Mouse (Mus musculus) CH12F3 (cell line): ENCODE results near the gene Ubtd1.

Experiments
- in situ Hi-C: fragments of 300-500 bp; cut with MboI; formaldehyde crosslinking; loops from 2 replicates; pipeline ENCODE4 v1.14.3; 2020; ENCODE audit warnings: low sequenced_read_pairs

Gene Ubtd1

DNA sequence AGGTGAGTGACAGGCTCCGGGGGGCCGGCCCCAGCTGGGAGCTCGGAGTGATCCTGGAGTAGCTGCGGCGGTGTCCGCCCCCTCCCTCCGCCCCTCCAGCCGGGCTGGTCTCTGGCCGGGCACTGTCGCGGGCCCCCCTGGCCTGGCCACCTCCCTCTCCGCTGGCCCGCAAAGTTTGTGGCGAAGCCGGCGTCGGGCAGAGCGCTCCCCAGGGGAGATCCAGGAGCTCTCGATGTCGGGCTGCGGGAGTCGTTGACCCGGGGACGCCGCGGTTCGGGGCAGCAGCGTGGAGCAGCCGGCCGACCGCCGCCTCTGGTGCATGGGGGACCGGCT, at the start of gene Ubtd1:
Gene Ubtd1 (plus strand): TSS at position 169 of the 333 bp plus-strand sequence.
- in situ Hi-C loops: no loop called here

DNA sequence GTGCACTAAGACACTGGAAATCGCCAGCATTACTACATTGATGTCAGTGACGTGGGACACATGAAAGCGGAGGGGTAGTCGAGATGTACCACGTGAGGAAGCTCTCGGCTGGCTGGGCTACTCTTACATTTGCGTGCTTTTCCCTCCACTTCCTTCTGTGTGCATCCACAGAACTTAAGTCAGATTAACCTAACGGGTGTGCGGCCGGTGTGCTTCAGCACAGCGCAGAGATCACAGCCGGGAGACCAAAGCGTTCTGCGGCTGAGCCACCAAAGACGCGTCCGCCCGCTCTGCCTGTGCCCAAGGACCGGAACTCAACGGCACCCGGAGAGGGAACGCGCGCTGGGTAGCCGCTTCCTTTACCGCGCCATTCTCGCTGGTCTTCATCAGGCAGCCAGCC, 48.9 kb upstream of the Ubtd1 start:
- in situ Hi-C loops: no loop called here

DNA sequence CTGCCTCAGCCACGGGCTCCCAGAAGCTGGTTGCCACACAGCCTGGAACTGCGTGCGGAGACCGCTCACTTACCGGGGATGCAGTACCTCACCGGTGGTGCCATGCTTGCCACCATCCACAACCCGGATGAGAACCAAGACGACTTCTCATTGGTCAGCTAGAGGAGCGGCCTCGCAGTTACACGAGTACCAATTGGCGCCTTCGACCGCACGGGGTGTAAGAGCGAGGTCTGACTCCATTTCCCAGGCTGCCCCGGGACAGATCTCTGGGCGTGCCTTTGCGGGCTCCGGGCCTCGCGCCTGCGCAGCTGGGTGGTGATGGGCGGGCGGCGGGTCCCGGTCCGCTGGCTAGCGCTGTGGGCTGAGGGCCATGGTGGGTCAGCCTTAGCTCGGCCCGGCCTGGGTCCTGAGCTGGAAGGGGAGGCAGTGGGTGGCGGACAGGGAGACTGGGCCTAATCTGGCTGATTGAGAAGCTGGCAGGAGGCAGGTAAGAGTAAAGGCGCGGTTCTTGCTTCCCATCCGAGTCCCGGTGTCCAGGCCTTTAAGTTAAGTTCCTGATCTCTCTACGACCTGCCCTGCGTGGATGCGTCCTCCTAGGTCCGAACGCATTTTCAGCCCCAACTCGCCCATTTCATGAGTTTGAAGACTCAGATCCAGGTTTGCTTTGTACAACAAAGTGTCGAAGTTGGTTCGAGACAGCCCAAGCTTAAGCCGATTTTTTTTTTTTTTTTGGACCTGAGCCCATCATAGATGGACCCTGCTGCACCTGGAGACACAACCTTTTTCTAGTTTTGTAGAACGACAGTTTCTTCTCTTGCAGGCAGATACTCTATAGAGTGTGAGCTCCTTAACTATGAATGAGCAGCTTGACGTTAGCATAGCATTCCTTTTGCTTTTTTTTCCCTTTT, 48.1 kb upstream of the Ubtd1 start, which contains the start of the genes Exosc1 and Zdhhc16:
Gene Exosc1 (minus strand): TSS at position 245 of the 908 bp plus-strand sequence.
Gene Zdhhc16 (plus strand): TSS at position 302 of the 908 bp plus-strand sequence.
- in situ Hi-C loops: no loop called here

DNA sequence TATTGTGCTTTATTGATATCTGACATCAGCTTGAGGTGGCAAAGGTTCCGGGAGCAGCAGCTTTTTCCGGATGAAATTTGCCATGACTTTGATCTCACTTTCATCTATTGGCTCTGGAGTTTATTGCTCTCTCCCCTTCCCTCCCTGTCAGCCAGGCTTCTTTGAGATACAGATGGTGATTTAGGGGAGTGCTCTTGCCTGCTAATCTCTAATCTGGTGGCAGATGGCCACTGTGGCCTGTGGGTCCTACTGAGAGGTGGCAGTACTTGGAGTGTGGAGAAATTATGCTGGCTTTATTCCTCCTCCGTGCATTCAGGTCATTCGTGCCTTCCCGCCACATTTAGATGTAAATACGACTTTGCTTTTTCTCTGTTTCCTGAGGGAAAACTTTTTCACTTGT, 47.4 kb upstream of the Ubtd1 start:
- in situ Hi-C loops: no loop called here

DNA sequence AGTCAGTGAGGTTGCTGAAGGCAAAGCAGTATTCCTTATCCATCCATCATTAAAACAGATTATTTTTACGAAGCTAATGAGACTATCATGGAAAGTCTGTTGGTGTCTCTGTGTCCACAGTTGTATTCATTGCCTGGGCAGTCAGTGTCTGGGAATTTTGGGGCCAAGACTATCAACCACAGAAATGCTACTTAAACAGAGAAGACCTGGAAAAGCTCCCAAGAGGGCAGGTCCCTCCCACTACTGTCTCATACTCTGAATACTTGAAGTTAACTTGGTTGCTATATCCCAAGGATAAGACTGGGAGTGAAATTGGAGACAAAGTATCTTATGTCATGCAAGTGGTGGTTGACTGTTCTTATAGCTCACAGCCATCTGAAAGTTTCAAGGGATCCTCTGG, 45.6 kb upstream of the Ubtd1 start:
- in situ Hi-C loops: no loop called here

DNA sequence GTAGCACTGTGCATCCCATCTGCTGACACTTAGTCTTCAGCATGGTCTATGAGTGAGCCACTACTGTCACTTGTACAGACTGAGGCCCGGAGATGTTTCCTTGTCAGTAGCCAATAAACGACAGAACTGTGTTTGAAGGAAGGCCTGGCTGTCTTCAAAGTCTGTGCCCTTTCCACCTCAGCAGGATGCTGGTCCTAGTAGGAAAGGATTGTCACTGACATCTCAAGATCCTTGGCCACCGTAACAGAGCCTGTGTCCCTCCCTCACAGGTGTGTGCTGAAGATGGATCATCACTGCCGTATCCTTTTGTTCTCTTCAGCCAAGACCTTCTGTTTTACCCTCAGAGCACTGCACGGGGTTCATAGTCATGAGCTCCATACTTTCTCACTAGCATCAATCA, 43.0 kb upstream of the Ubtd1 start:
- in situ Hi-C loops: no loop called here

DNA sequence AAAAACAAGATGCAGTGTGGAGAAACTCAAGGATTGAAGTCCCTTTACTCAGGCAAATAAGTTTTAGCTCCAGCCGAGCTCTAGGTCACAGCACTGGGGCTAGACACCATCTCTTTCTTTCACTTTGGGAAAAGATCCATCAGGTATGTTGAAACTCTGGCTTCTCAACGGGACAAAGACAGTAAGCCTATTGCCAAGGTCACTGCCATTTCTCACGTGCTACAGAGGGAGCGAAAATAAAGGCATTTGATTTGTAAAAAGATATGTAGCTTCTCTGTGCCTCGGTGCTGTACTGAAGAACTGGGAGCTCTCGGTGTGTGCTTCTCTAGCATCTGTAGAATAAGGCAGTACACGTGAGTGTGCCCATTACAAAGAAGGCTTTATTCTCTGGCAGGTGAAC, 37.7 kb upstream of the Ubtd1 start:
- in situ Hi-C loops: no loop called here

DNA sequence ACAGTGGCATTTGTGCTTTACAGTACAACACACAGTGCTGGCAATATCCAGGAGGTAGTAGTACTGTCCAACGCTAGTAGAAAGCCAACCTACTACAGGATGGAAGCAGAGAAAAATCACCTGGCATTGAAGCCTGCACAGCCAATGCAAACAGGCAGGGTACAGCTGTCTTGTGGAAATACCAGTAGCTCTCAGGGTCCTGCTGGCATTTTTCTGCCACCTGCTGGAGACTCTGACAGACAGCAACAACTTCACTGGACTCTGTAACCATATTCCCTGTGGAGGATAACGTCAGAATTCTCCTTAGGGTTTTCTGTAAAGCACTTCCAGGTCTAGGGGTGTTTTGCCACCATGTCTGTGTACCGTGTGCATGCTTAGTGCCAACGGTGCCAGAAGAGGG, 29.3 kb upstream of the Ubtd1 start:
- in situ Hi-C loops: no loop called here

DNA sequence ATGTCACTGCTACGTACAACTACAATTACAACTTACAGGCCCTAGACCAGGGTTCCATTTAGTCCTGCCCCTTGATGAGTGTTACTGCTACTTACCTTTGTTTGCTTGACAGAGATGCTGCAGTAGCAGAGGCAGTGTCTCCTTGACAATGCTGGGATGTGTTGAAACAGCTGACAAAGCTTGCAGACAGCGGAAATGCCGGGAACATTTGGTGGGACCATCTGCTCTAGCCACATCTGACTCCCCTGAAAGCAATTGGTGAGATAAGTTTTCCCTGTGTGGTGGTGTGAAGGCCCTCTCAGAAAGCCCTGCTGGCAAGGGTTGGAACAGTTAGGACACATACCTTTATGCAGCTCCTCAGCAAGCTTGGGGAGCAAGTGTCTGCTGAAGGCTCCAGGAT, 28.0 kb upstream of the Ubtd1 start:
- in situ Hi-C loops: no loop called here

DNA sequence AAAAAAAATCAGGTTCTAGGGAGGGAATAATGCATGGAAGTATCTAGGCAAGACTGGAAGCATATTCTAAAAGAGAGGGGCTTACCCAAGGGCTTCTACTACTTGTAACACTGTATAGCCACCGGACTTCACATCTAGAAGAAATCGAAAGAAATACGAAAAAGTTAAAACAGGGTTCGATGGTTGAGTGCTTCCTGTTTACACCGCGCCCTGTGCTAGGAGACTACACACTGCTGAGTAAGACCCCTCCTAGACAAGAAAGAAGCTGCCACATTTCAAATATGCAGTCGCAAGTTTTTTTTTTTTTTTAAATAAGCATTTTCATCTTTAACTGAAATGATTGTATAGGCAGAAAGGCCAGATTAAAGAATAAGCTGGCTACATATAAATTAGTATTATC, 11.9 kb upstream of the Ubtd1 start:
- in situ Hi-C loops: no loop called here

DNA sequence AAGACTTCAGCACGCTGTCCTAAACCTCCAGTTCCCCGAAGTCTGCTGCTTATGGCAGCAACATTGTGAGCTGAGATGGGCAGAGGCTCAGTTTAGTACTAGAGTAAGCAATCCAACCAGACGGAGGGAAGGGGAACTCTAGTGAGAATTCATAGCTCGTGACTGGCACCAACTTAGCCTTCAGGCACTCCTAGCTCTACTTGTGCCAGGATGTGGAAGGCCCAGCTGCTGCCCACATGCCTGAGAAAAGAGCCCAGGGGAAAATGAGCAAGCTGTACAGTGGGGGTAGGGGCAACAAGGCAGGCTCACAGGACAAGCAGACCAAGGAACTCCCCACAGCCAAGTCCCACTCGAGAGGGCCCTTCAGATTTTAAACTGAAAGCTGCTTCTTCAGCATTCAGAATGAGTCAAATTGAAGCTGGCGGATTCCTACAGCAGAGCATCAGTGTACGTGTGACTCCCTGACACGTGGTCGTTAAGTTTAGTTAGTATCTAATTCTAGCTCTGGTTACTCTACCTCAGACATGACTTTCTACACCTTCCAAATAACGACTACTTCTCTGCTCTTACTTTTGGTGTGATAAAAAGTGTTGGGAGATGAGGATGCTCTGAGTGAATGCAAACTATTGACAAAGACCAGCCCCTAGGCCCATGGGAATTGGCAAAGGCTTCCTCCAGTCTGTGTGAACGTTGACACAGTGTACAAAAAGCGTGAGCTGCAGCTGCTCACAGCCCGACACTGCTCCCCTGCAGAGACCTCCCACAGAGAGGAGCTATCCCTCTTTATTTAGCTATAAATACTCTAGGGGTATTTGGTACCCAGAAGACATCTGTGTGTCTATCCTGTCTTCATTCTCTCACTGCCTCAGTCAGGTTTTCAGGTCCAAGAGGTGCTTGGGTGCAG, 7.4 kb upstream of the Ubtd1 start:
- in situ Hi-C loops: no loop called here

DNA sequence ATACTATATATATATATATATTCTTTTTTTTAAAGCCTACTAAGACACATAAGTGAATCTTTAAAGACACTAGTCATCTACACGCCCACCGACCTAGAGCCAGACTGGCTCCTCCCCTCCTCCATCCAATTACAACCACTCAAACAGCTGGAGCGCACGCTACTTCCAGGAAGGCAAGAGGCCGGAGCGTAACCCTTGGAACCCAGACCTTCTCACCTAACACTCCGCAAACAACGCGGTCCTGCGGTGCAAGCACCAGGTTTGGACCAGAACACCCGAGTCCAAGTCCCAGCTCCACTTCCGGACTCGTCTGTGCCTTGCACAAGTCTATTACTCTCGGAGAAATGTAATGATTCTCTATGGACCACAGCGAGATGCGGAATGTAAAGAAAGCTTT, 1.1 kb upstream of the Ubtd1 start:
- in situ Hi-C loops: no loop called here

DNA sequence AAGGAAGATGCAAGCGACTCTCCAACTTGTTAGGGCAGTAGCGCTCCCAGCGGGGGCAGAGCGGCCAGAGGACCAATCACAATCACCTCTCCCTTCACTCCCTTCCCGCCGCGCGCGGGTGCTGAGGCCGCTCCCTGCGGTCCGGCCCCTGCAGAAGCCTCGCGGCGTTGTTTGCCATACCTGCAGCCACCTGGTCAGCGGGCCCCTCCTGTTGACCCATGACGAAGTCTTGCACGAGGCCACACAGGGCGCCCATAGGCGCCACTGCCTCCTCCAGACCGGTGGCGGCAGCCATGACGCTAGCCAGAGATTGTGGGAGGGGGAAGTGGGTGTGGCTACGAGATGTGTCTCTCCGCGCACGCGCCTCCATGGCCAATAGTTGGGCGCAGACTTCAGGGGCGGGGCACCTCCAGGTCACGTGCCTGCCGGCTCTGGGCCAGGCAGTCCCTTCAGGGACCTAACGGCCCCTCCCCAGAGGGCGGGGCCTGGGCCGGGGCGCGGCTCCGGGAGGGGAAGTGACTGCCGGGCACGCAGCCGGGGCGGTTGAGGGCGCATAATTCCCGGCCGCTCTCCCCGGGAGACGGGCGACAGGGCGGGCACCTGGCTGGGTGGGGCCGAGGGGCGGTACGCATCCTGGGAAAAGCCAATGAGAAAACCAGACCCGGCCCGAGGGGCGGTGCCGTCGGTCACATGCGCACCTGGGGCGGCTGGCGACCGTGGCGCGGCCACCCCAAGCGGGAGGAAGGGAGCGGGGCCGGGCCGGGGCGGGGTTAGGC, 556 bp upstream of the Ubtd1 start, which contains the start of gene Mms19:
Gene Mms19 (minus strand): TSS at position 339 of the 776 bp plus-strand sequence.
- in situ Hi-C loops: no loop called here

DNA sequence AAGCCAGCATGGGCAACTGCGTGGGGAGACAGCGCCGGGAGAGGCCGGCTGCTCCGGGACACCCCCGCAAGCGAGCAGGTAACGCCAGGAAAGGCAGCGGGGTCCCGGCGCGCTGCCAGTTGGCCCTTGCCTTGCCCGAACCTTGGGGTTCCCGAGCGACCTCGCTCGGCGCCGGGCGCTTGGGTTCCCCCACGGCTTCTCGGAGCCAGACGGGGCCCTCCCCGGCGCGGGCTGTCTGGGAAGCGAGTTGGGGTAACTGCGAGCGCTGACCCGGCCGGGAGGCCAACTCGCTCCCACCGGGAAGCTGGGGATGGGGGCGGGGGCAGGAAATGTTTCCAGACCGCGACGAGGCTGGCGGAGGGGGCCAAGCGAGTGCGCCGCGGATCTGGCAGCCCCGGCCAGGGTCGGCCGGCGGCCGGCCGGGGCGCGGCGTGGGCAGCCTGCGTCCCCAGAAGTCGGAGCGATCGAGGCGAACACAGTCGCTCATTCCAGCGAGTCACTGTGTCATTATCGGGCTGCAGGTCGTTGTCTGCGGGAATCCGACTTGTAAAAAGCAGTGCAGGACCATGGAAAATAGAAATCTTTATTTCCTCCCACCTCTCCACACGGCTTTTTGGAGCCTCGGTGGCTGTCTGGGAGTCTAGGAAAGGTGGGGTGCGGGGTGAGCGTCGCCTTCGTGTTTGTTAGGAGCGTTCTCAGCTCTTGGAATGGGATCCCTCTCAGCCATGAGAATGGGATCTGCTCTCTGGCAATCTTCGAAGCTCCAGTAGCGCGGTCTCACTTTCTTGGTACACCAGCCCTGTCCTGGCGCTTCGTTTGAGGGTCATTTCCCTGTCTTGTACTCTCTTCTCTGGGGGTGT, 598 bp downstream of the Ubtd1 start:
- in situ Hi-C loops: no loop called here

DNA sequence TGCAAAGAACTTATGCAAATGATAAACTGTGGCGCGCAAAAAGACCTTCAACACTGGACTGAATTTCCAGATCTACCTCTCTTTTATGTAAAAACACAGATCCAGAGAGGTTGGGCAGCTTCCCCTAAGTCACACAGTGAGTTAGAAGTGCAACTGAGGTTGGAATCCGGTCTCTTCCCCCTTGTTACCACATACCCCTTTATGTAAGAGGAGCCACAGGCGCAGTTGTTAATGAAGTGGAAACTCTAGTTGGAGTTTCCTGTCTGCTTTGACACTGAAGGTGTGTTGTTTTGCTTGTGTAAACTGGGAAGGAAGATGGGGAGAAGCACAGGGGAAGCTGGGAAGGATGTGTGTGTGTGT, 1.2 kb downstream of the Ubtd1 start:
- in situ Hi-C loops: no loop called here

DNA sequence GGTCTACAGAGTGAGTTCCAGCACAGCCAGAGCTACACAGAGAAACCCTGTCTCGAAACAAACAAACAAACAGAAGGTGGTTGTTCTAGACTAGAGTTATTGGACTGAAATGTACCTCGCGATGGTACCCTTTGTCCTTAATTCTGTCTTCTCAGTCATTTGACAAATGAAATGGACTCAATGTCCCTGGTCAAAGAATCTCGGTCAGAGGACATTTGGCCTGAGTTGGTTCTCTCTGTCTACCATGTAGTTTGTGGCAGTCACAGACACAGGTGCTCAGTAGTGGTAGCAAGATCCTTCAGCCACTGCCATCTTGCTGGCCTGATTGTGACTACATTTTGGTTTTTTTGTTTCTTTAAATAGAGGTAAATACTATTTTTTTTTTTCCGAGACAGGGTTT, 4.4 kb downstream of the Ubtd1 start:
- in situ Hi-C loops: no loop called here

DNA sequence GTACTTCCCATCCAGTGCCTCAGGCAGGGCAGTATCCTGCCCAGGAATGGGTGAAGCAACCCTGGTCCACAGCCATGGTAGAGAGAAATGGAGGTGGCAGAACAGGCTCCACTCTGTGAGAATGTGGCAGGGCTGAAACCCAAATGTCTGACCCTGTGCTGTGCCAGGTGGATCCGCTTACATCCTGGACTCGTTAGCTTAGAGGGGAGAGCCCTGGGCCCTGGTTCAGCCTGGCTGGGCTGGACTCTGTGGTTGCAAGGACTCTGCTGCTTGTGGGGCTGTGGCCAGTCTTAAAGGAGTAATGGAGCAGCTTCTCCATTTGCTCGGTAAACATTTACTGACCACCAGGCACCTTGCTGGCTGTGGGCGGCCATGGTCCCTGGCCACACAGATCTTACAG, 5.6 kb downstream of the Ubtd1 start:
- in situ Hi-C loops: no loop called here

DNA sequence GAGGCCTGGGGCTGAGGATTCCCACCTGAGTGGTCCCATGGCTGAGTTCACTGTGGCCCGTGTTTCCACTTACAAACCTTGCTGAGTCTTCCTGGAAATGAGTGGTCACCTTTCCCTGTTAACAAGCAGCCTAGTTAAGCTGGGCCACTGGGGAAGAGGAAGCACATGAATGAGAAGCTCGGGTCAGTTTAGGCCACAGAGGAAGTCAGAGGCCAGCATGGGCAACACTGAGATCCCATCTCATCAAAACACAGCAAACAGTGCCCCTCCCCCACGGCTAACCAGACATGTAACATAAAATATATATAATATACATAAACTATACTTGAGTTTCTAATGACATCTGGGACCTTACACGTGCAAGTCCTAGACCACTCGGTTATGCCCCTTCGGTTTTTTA, 8.2 kb downstream of the Ubtd1 start:
- in situ Hi-C loops: no loop called here

DNA sequence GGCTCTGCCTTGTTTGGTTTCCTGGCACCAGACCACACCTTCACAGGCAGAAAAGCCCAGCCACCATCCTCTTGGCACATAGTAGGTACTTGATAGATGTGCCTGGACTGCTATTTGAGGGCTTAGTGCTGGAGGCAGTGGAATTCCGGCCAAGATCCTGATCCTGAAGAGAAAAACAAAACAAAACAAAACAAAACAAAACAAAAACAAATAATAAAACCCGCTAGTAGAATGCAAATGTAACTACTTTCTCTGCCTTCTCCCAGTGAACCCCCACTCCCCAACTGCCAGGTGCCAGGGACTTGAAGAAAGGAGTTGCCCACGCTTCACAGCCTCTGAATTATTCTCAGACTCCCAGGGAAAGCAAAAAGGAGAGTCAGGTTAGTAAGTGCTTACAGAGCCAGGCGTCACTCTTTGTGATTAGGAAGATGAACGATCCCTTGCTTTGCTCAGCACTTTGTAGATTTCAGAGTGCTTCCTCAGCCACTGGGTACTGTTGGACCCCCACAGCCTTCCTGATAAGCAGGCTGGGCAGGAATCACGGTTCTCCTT, 10.4 kb downstream of the Ubtd1 start:
- in situ Hi-C loops: no loop called here

DNA sequence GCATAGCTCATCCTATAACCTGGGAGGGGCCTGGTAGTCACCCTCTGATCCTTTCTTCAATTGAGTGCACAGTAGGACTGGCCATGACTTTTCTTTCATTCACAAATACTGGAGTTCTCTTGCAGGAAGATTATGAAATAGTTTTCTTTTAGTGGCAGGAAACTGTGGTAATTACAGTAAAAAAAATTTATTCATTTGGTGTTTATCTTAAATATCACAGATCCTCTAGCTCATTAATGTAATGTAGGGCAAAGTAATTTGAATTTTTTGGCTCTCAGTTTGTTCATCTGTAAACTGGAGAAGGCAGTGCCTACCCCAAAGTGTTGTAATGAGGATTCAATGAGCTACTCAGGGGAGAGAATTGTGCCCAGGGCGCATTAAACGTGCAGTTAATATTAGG, 11.4 kb downstream of the Ubtd1 start:
- in situ Hi-C loops: no loop called here
